23 mouse cellular contexts compared by ENCODE assay signal in genomic region chr10:117524926-117525565, GRCm38 (mm10).
DNase-seq lines count a peak whose midpoint lies in the region; ATAC-seq and TF ChIP-seq lines count a peak whose summit lies in the region.
"Had no signal": no experiment of that assay in that cellular context is flagged by ENCODE, and none has a peak within 500 bp of the region (broad histone marks: within the 10 kb centered on the region; RNA-seq: fewer than 3 reads in every experiment).

No protein-coding gene starts in this region.

- no peaks in the 10 kb centered on the region for H3K36me3 ChIP-seq in lung, postnatal 0 days (ENCODE audit: insufficient read depth, low read length)
- H3K36me3 ChIP-seq: G1E had no signal

- no peaks in the 10 kb centered on the region; the same call in 1 of the 2 replicates for H3K4me1 ChIP-seq in lung, postnatal 0 days (ENCODE audit: insufficient read depth, low read depth, low read length)
- H3K4me1 ChIP-seq in lung, adult 2 months (ENCODE audit: control insufficient read depth, insufficient read depth, low read length), result no peaks in the 10 kb centered on the region; the same call in 1 of the 2 replicates

- H3K4me2 ChIP-seq in lung, postnatal 0 days (replicated peaks; ENCODE audit: low read depth, low read length), result no peak overlapping the region

- no peak for TF ChIP-seq POLR2A in lung, adult 2 months (IDR thresholded peaks at IDR 0.05; ENCODE audit: borderline replicate concordance, extremely low read depth, low read depth, low read length)

- H3K9ac ChIP-seq in lung, postnatal 0 days (replicated peaks; ENCODE audit: low read depth), result no peak overlapping the region

- no peak overlapping the region for H3K4me3 ChIP-seq in lung, postnatal 0 days (ENCODE audit: low read depth, low read length)
- H3K4me3 ChIP-seq in lung, adult 2 months (replicated peaks; ENCODE audit: extremely low read depth, low read depth, low read length), result no peak overlapping the region

- no peaks in the 10 kb centered on the region for H3K27me3 ChIP-seq in lung, postnatal 0 days (replicated peaks; ENCODE audit: insufficient read depth, low read length)
- H3K27me3 ChIP-seq: Patski had no signal

- no peaks in the 10 kb centered on the region for H3K9me3 ChIP-seq in lung, postnatal 0 days (ENCODE audit: low read length)
- H3K9me3 ChIP-seq: G1E had no signal

- no peak; the same call in 1 of the 2 replicates for ATAC-seq in lung, postnatal 0 days
- ATAC-seq: activated CD4-positive, CD25-positive, alpha-beta regulatory T cell, adult 4 months; CD4-positive, CD25-positive, alpha-beta regulatory T cell, adult 4 months; Patski had no signal

- H3K27ac ChIP-seq in lung, postnatal 0 days (ENCODE audit: low read length), result no peak overlapping the region

- no peak for TF ChIP-seq CTCF in lung, postnatal 0 days (IDR thresholded peaks at IDR 0.05)
- TF ChIP-seq CTCF in lung, adult 2 months (IDR thresholded peaks at IDR 0.05; ENCODE audit: insufficient read depth, low read length), result no peak

- no peak for DNase-seq in lung, postnatal 0 days (ENCODE audit: low spot score)
- no peak for DNase-seq in lung, adult 2 months
- DNase-seq in 3T3-L1 (ENCODE audit: low read depth, low spot score), result peak; percentile 94
- DNase-seq in adipocyte (ENCODE audit: low spot score), result peak; percentile 94
- DNase-seq in naive thymus-derived CD4-positive, alpha-beta T cell, adult 2 months (ENCODE audit: low read depth), result peak; percentile 26
- no peak for DNase-seq in retina, postnatal 1 day
- no peak for DNase-seq in kidney, postnatal 25 days
- DNase-seq in spleen, adult 18-20 months, result no peak
- DNase-seq: adrenal gland, adult 2 months; adrenal gland, adult 8-10 months; adrenal gland, postnatal 10 days; adrenal gland, postnatal 14 days; adrenal gland, postnatal 25 days; adrenal gland, postnatal 36 days; B cell, adult 2 months; cerebellum, adult 11 months; cerebellum, adult 11-12 months; cerebellum, adult 18-20 months; cerebellum, adult 2 months had no signal

- 0 out of 2 replicates have a peak, but pooled peaks have one; percentile 21 for TF ChIP-seq EP300 in lung, postnatal 0 days (IDR thresholded peaks at IDR 0.05)

- WGBS in lung, postnatal 0 days, result 50% methylated on average over 8 of the region's 8 CpGs
- 48% methylated on average over 8 of the region's 8 CpGs for WGBS in lung, adult 2 months

Comparison
In these comparisons a context has a peak if more than half of its experiments do, and no peak if none do; other contexts are left out.
1. DNase-seq: peak in 3T3-L1 (single experiment), adipocyte (single experiment) and naive thymus-derived CD4-positive, alpha-beta T cell, adult 2 months (single experiment); none in lung, postnatal 0 days (single experiment), lung, adult 2 months (single experiment), retina, postnatal 1 day (single experiment), kidney, postnatal 25 days (0 of 2) and spleen, adult 18-20 months (0 of 2).